Mouse (Mus musculus) erythroblast, embryonic 14.5 days (primary cell): ENCODE results near the gene Tardbp.

Experiments
- GATA1 ChIP-seq: IDR thresholded peaks from 2 replicates; pipeline ENCODE4 v1.6.1; 2012; ENCODE audit warnings: low read length, inconsistent platforms, mixed read lengths
- TAL1 ChIP-seq: IDR thresholded peaks from 3 replicates; pipeline ENCODE4 v1.6.1; 2012; ENCODE audit warnings: low read length, inconsistent platforms, mixed read lengths

DNA sequence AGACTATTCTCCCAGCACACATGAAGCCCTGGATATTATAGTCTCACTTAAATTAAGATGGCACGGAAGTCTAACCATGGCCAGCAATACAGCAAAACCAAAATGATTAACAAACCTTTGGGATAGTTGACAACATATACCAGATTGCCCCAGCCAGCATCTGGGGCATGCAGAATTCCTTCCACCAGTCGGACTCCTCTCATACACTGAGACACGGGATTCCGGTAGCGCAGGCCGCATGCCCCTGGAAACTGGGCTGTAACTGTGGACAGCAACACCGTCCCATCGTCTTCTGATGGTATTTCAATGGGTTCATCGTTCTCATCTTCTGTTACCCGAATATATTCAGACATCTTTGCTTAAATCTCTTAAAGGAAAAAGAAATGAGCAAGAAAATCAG, 1.8 kb downstream of the Tardbp start:
- TF ChIP-seq TAL1 (no peak), GATA1 (no peak)
